Mouse (Mus musculus): ENCODE data around the gene Cep97.

DNA sequence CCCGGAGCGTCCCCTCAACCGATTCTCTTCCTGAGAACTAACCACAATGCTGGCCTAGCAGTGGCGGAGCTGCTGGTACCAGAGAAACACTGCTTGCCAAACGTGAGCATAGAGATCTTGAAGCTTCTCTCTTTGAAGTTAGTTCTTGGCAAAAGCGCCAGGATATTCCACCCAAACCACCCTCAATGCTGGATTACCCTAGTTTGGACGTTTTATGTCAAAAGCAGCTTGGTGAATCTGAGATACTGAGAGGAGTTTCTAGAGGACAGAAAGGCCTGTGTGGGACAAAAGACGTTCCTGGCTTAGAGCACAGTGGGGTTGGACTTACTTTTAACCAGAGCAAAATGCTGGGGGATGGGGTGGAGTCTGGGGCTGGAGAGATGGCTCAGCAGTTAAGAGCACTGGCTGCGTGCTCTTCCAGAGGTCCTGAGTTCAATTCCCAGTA, 39.0 kb downstream of the Cep97 start:
- TF ChIP-seq CTCF (IDR thresholded peaks at IDR 0.05; ENCODE audit: control insufficient read depth, insufficient read depth, insufficient replicate concordance, low read depth, low read length): no peak
- no peak for TF ChIP-seq POLR2A (IDR thresholded peaks at IDR 0.05; ENCODE audit: control insufficient read depth, low read depth, low read length)
